Mouse (Mus musculus): Measurements from ENCODE around the gene Alpk1.

GRCm38 (mm10) chr3:127696541-127696940, 83.8 kb downstream of the Alpk1 start:
- no peak for TF ChIP-seq CTCF (IDR thresholded peaks at IDR 0.05; ENCODE audit: control insufficient read depth, insufficient read depth, low read length)
- no peak for TF ChIP-seq POLR2A (IDR thresholded peaks at IDR 0.05; ENCODE audit: borderline replicate concordance, control insufficient read depth, low read depth, low read length)

All from bone marrow, adult 2 months (tissue).